Mouse (Mus musculus) c-Kit-positive CD71-negative TER-119-negative erythroid progenitor cells, embryonic 14.5 days (primary cell): ENCODE measurements around the gene Acaa1b.

Source experiments
- DNase-seq: peaks from one replicate; pipeline ENCODE4 v3.0.0-alpha.2; 2013; ENCODE audit warnings: low read depth

The Acaa1b gene

GRCm38 (mm10) chr9:119143372-119143771 is 13.5 kb downstream of the Acaa1b start:
- DNase-seq, result no peak

- DNase-seq, result no peak
Observed at GRCm38 (mm10) chr9:119142066-119142465, 14.8 kb downstream of the Acaa1b start.

- DNase-seq, result no peak
Observed at GRCm38 (mm10) chr9:119138836-119139235, 18.1 kb downstream of the Acaa1b start.

- no peak for DNase-seq
Observed at GRCm38 (mm10) chr9:119130692-119131091, 26.2 kb downstream of the Acaa1b start.

- no peak for DNase-seq
Observed at GRCm38 (mm10) chr9:119128436-119129181, 28.3 kb downstream of the Acaa1b start.

DNA sequence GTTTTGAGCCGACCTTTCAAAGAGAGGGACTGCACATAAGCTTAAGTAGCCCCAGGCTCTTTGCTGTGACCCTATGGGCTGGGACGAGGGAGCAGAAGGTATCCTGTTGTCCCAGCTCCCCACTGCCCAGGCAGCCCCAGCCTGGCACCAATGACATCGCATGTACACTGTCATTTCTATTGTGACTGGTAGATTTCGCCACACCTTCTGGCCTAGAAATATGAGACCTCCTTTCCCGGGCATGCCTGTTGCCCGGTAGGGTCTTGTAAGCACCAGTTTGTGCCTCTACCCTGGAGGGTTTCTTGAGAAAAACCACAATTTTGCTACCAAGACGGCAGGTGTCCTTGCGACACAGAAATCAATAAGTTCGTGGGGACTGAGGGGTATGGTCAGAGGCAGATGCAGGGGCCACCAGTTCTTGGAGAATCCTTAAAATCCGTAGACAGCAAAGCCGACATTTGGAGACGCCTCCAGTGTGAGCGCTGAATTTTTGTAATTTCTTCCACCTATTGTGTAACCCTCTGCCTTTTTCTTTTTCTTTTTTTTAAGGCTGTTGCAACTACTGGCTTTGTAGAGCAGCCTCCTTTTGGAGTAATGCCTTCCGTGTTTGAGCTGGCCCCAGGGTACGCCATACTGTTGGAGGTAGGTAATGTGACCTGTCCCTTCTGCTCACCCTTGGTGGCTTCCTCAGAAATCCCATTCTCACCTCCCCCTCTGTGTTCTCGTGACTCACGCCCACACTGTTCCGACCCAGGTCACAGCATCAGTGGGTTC is 34.1 kb downstream of the Acaa1b start:
- DNase-seq, result no peak

- DNase-seq, result no peak
Observed at GRCm38 (mm10) chr9:119120168-119120560, 36.7 kb downstream of the Acaa1b start.

GRCm38 (mm10) chr9:119119409-119120167 is 37.3 kb downstream of the Acaa1b start:
- DNase-seq, result no peak

GRCm38 (mm10) chr9:119114911-119115310 is 42.0 kb downstream of the Acaa1b start:
- DNase-seq, result no peak

DNA sequence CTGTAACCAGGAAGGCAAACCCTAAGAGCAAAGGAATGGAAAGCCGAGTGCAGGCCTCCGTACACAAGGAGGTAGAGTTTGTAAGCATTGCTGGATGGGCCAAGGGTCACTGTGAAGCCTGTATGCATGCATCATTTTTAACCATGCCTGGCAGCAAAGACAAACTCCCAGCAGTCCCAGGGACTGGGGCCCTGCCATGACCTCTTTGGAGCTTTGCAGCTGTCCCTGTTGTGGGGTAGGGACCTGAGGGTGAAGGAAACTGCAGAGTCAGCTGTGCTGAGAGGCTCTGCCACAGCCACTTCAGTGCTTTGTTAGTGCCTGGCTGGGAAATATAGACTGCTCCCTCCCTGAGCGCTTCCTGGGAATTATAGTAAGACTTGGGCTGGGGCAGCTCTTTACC is 46.3 kb downstream of the Acaa1b start:
- no peak for DNase-seq

DNA sequence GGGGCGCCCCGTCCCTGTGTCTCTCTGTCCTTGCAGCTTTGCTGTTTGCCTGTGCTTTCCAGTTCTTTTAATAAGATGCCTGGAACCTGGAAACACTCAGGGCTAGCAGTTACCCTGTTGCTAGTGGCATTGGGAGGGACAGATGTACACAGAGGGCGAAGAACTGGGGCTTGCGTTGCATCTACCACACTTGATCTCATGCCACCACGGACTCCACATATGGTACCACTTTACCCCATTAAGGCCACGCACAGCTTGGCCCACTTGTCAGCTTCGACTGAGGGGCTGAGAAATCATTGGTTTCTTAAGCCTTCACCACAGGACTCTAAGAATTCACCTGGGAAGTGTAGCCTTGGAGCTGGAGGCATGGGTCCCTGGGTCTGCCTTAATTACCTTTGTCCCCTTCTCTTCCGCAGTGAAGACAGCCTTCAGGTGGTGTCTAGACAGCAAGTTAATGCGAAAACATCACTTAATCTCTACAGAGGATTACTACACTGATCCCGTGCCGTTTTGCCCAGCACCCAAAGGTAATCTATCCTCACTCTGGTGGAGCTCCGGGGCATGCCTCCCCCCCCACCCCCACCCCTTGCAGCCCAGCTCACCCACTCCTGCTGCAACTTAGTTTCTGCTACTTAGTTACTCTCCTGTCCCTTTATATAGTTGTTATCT is 47.1 kb downstream of the Acaa1b start:
- no peak for DNase-seq

GRCm38 (mm10) chr9:119107566-119107965 is 49.3 kb downstream of the Acaa1b start:
- peak; percentile 29 for DNase-seq

DNA sequence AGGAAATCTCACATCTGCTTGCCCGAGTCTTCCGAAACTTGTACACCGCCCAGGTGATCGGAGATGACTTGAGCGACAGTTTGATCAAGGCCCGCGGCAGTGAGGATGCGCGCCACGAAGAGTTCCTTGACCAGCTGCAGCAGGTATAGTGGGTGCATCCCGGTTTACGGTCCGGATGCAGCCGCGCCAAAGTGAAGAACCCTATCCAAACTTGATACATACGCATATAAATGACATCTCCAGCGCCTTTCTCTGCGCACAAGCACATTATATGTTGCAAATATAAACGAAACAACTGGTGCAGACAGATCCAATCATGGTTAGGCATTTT is 54.1 kb downstream of the Acaa1b start:
- DNase-seq, result no peak

- DNase-seq, result peak; percentile 76
Observed at GRCm38 (mm10) chr9:119101992-119102782, 54.7 kb downstream of the Acaa1b start, which contains the start of gene Dlec1. Dlec1 (plus strand) TSS chr9:119102478.

- no peak for DNase-seq
Observed at GRCm38 (mm10) chr9:119100177-119100898, 56.6 kb downstream of the Acaa1b start.
